In the genomic region with DNA sequence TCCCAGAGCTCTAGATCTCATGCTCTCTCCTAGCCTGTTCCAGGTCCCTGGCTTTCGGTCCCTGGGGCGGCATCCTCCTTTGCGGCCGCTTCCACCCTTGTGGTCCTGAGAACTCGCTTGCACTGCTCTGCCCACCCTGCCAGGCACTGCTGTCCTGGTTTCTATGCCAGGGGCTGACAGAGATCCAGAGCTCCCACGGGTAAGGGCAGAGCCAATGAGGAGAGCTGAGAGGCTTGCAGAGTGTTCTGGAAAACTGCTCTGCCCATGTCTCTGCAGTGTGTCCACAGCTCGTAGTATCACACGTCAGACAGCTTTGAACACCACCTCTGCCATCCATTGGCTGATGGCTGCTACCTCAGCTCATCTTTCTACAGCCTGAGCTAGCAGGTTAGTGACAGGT, we compare ENCODE assay signal across 14 mouse cellular contexts. TPM values are rescaled to one million over a fixed set of nuclear protein-coding genes. Genes with fewer than 3 reads are reported as not detected.
A peak's percentile ranks its signal among the peaks of the same experiment; 100 is the strongest.
DNase-seq lines count a peak whose midpoint lies in the region; ATAC-seq and TF ChIP-seq lines count a peak whose summit lies in the region.
"Had no signal": no experiment of that assay in that cellular context is flagged by ENCODE, and none has a peak within 500 bp of the region (broad histone marks: within the 10 kb centered on the region; RNA-seq: fewer than 3 reads in every experiment).

No protein-coding gene starts in this region.

- H3K9ac ChIP-seq in heart, embryonic 16.5 days (ENCODE audit: low read length) = no peak overlapping the region
- no peak overlapping the region for H3K9ac ChIP-seq in lung, embryonic 14.5 days
- H3K9ac ChIP-seq in embryonic facial prominence, embryonic 12.5 days = no peak overlapping the region
- H3K9ac ChIP-seq in limb, embryonic 13.5 days = no peak overlapping the region
- H3K9ac ChIP-seq: forebrain, embryonic 15.5 days; liver, postnatal 0 days; neural tube, embryonic 15.5 days had no signal

- no peaks in the 10 kb centered on the region for H3K27me3 ChIP-seq in heart, embryonic 16.5 days (ENCODE audit: control insufficient read depth, insufficient read depth, low read length)
- H3K27me3 ChIP-seq in lung, embryonic 14.5 days (ENCODE audit: insufficient read depth, low read length) = no peaks in the 10 kb centered on the region
- no peaks in the 10 kb centered on the region for H3K27me3 ChIP-seq in embryonic facial prominence, embryonic 12.5 days
- no peaks in the 10 kb centered on the region for H3K27me3 ChIP-seq in limb, embryonic 13.5 days
- H3K27me3 ChIP-seq: forebrain, embryonic 15.5 days; neural tube, embryonic 15.5 days had no signal

- no peak for ATAC-seq in heart, embryonic 16.5 days (replicated peaks; ENCODE audit: extremely low read depth, insufficient read depth, low FRiP score)
- no peak for ATAC-seq in lung, embryonic 14.5 days (ENCODE audit: insufficient read depth)
- ATAC-seq in embryonic facial prominence, embryonic 12.5 days (ENCODE audit: insufficient number of reproducible peaks, insufficient read depth, low FRiP score, low TSS enrichment) = no peak
- ATAC-seq in limb, embryonic 13.5 days (ENCODE audit: low FRiP score, low read depth) = no peak
- ATAC-seq: forebrain, embryonic 15.5 days had no signal

- peak overlapping the region; percentile 24 for H3K27ac ChIP-seq in heart, embryonic 16.5 days (ENCODE audit: low read length)
- peak overlapping the region; percentile 86; the same call in 1 of the 2 replicates for H3K27ac ChIP-seq in lung, embryonic 14.5 days (ENCODE audit: low read depth)
- H3K27ac ChIP-seq in embryonic facial prominence, embryonic 12.5 days = peak overlapping the region; percentile 72; the same call in 1 of the 2 replicates
- peak overlapping the region; percentile 58; the same call in 1 of the 2 replicates for H3K27ac ChIP-seq in limb, embryonic 13.5 days
- H3K27ac ChIP-seq: forebrain, embryonic 15.5 days; neural tube, embryonic 15.5 days had no signal

- 75% methylated on average over 8 of the region's 8 CpGs for WGBS in heart, embryonic 16.5 days
- WGBS in lung, embryonic 14.5 days = 77% methylated on average over 8 of the region's 8 CpGs
- 81% methylated on average over 8 of the region's 8 CpGs for WGBS in embryonic facial prominence, embryonic 12.5 days
- WGBS in limb, embryonic 13.5 days = 82% methylated on average over 8 of the region's 8 CpGs

- intact Hi-C loops in heart, postnatal 25 days (cut with DNase I) = no loop called here

- H3K9me3 ChIP-seq in heart, embryonic 16.5 days (replicated peaks; ENCODE audit: control insufficient read depth, low read length) = no peaks in the 10 kb centered on the region
- H3K9me3 ChIP-seq in lung, embryonic 14.5 days (ENCODE audit: low read depth, low read length) = no peaks in the 10 kb centered on the region
- no peaks in the 10 kb centered on the region for H3K9me3 ChIP-seq in embryonic facial prominence, embryonic 12.5 days
- H3K9me3 ChIP-seq in limb, embryonic 13.5 days = no peaks in the 10 kb centered on the region
- H3K9me3 ChIP-seq: forebrain, embryonic 15.5 days; neural tube, embryonic 15.5 days had no signal

- peaks cover 17% of the 10 kb centered on the region for H3K4me1 ChIP-seq in heart, embryonic 16.5 days (ENCODE audit: control insufficient read depth, insufficient read depth, low read length)
- peaks cover 18% of the 10 kb centered on the region for H3K4me1 ChIP-seq in lung, embryonic 14.5 days (ENCODE audit: insufficient read depth)
- peaks cover 28% of the 10 kb centered on the region for H3K4me1 ChIP-seq in embryonic facial prominence, embryonic 12.5 days
- peaks cover 29% of the 10 kb centered on the region for H3K4me1 ChIP-seq in limb, embryonic 13.5 days
- H3K4me1 ChIP-seq: forebrain, embryonic 15.5 days had no signal

- TF ChIP-seq CTCF in lung, embryonic 14.5 days (IDR thresholded peaks at IDR 0.05; ENCODE audit: low read depth) = no peak

- peaks cover 28% of the 10 kb centered on the region for H3K36me3 ChIP-seq in heart, embryonic 16.5 days (ENCODE audit: control insufficient read depth, insufficient read depth)
- peaks cover 37% of the 10 kb centered on the region; the same call in 1 of the 2 replicates for H3K36me3 ChIP-seq in lung, embryonic 14.5 days (ENCODE audit: insufficient read depth)
- H3K36me3 ChIP-seq in embryonic facial prominence, embryonic 12.5 days = peaks cover 36% of the 10 kb centered on the region
- H3K36me3 ChIP-seq in limb, embryonic 13.5 days = peaks cover 62% of the 10 kb centered on the region
- H3K36me3 ChIP-seq: forebrain, embryonic 15.5 days; neural tube, embryonic 15.5 days had no signal

- no peak overlapping the region for H3K4me3 ChIP-seq in heart, embryonic 16.5 days (ENCODE audit: low read length)
- H3K4me3 ChIP-seq in lung, embryonic 14.5 days (ENCODE audit: low read depth, low read length) = no peak overlapping the region
- H3K4me3 ChIP-seq in embryonic facial prominence, embryonic 12.5 days = no peak overlapping the region
- H3K4me3 ChIP-seq in limb, embryonic 13.5 days = no peak overlapping the region
- H3K4me3 ChIP-seq: forebrain, embryonic 15.5 days; neural tube, embryonic 15.5 days had no signal

- DNase-seq in heart, postnatal 25 days (ENCODE audit: low spot score) = no peak
- no peak for DNase-seq in lung, embryonic 14.5 days
- no peak for DNase-seq in lung, adult 18-20 months
- no peak for DNase-seq in yolk sac, embryonic 10.5 days (ENCODE audit: low spot score)
- DNase-seq: adrenal gland, postnatal 25 days; cerebellum, adult 11 months; kidney, adult 2 months; liver, postnatal 0 days; right cerebral cortex, postnatal 14 days had no signal

- H3K4me2 ChIP-seq in heart, embryonic 16.5 days (ENCODE audit: low read depth, low read length) = no peak overlapping the region
- H3K4me2 ChIP-seq in lung, embryonic 14.5 days = no peak overlapping the region
- H3K4me2 ChIP-seq in embryonic facial prominence, embryonic 12.5 days (replicated peaks) = no peak overlapping the region
- H3K4me2 ChIP-seq in limb, embryonic 13.5 days (replicated peaks) = no peak overlapping the region
- H3K4me2 ChIP-seq: forebrain, embryonic 15.5 days; neural tube, embryonic 15.5 days had no signal

RNA-seq across cellular contexts. Expression of a gene that starts 23.8 kb away (rescaled TPM):
- polyA plus RNA-seq in heart, embryonic 16.5 days (2015; fragmentation: Nextera tagmentation; extraction: Ambion mirVana) = 118 and 121 TPM in 2 replicates
- 100 to 1,000 TPM; 277 to 296 TPM for total RNA-seq in heart, postnatal 25 days (2021)
- polyA plus RNA-seq in lung, embryonic 14.5 days (2014; fragmentation: Nextera tagmentation; extraction: Ambion mirVana) = 29.2 and 30.4 TPM in 2 replicates
- polyA plus RNA-seq in embryonic facial prominence, embryonic 12.5 days (2016; fragmentation: Nextera tagmentation; extraction: Ambion mirVana) = 27.6 and 30.3 TPM in 2 replicates
- 31.8 and 34.4 TPM in 2 replicates for polyA plus RNA-seq in limb, embryonic 13.5 days (2015; fragmentation: Nextera tagmentation; extraction: Ambion mirVana)

RNA-seq across cellular contexts. Expression of a gene that starts 51.1 kb away (rescaled TPM):
- 19.5 and 25.5 TPM in 2 replicates for polyA plus RNA-seq in heart, embryonic 16.5 days (2015; fragmentation: Nextera tagmentation; extraction: Ambion mirVana)
- 10 to 100 TPM; 33.3 to 35.7 TPM for total RNA-seq in heart, postnatal 25 days (2021)
- 29.6 and 29.8 TPM in 2 replicates for polyA plus RNA-seq in lung, embryonic 14.5 days (2014; fragmentation: Nextera tagmentation; extraction: Ambion mirVana)
- 47.3 and 47.4 TPM in 2 replicates for polyA plus RNA-seq in embryonic facial prominence, embryonic 12.5 days (2016; fragmentation: Nextera tagmentation; extraction: Ambion mirVana)
- 34.7 and 37.6 TPM in 2 replicates for polyA plus RNA-seq in limb, embryonic 13.5 days (2015; fragmentation: Nextera tagmentation; extraction: Ambion mirVana)

Comparison
In these comparisons a context has a peak if more than half of its experiments do, and no peak if none do; other contexts are left out.
1. H3K27ac ChIP-seq: peak in every context shown above with its lines; median percentile 86 in lung, embryonic 14.5 days; 72 in embryonic facial prominence, embryonic 12.5 days; 58 in limb, embryonic 13.5 days; 24 in heart, embryonic 16.5 days.